Mouse (Mus musculus) megakaryocyte, embryonic 14.5 days (primary cell): Measurements from ENCODE around the gene Rasal1.

Experiments
- FLI1 ChIP-seq: IDR thresholded peaks from 2 replicates; pipeline ENCODE4 v1.6.1; 2012; ENCODE audit warnings: low read length, inconsistent platforms, mixed read lengths
- GATA1 ChIP-seq: IDR thresholded peaks from 3 replicates; pipeline ENCODE4 v1.6.1; 2012; ENCODE audit warnings: mixed read lengths, low read length, inconsistent platforms, borderline replicate concordance

DNA sequence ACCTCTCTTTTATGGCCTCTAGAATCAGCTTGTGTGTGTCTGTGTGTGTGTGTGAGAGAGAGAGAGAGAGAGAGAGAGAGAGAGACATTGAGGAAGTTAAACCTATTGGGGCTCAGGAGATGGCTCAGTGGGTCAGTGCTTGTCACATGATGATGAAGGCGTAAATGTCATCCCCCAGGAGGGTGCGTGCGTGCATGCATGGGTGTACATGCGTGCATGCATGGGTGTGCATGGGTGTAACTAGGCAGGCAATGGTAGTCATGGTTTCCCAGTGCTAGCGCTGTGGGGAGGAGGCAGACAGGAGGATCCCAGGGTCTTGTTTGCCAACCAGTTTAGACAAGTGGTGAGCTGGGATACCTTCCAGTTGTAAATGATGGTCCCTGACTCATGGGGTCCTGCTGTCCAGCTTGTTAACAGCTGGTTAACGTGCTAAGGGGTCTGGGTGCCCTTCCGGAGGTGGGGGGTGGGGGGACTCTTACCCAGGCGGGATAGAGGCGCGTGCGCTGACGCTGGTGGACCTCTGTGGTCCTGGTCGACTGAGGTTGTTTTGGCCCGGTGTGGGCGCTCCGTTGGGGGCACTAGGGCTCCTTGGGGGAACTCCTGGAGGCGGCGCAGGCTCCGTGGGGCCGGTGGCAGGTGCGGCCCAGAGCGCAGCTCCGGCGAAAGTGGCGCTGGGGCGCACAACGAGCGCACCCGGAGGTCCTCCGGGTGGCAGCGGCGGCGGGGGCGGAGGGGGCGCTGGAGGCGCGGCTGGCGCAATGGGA, 45.5 kb downstream of the Rasal1 start:
- no peak for TF ChIP-seq FLI1
- no peak for TF ChIP-seq GATA1
